Mouse (Mus musculus): ENCODE results near the gene Gm3676.
"Not testable (repeated sequence)": the region's sequence is repeated elsewhere in the genome, so short reads cannot be mapped to it uniquely, and the experiment has no call there.

The Gm3676 gene

DNA sequence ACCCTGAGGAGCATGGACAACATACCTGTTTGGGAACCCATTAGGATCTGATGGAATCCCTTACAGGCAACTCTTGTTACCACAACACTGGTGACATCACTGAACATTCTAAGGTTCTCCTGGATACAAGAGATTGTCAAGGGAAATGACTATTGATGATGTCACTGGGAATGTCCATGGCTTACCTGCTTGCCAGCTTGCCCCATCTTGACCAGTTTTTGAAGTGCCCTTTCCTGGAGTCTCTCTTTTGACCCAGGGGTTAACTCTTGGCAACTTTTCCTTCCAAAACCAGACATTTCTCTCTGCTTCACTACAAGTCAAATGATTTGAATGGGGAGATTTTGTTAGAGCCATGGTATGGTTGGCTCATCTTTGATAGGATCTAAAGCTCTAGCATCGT, at the start of gene Gm3676:
Gene Gm3676, minus strand, starts transcription at position 101 of the 400 bp plus-strand sequence.
- in situ Hi-C loops (cut with MboI, MseI) = not testable (repeated sequence)

DNA sequence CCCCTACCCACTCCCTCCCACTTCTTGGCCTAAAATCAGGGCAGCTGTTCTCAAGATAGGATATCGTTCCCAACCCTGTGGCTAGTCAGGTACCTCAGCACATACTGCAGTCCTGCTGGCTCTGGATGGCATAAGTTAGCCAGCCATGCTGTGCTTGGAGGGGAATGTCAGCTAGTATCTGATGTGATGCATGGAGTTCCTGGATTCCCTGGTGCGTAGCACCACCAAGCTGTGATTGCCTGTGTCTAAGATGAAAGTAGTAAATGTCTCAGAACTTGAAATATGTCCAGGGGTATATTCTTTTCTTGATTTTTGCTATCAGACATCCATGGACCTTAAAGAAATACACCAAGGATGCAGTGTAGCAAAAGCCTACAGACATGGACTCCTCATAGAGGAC, 1.9 kb upstream of the Gm3676 start:
- in situ Hi-C loops (cut with MboI, MseI) = not testable (repeated sequence)

DNA sequence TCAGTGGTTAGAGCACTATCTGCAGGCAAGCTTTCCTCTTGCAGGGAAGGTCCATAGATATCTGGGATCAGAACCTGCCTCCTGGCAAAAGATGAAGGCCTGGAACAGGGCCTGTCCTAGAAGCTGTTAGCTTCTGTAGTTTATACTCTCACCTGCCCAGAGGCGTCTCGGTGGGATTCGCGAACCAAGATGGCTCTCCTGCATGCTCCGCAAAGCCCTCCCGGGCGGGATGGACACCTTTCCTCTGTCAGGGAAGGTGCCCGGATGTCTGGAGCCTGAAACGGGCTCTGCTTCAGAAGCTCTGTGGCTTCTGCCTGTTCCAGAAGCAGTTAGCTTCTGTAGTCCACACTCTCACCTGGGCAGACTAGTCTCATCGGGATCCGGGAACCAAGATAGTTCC, 16.1 kb downstream of the Gm3676 start:
- in situ Hi-C loops (cut with MboI, MseI) = loop anchor here (5.0 to 10.0 kb wide), 3 partner anchors 125 to 1702 kb away; partner anchors contain the start of gene Gm7929

- in situ Hi-C loops (cut with MboI, MseI) = loop anchor here (5.0 to 25.0 kb wide), 2 partner anchors 1363 to 1953 kb away; partner anchors contain the start of genes Gm17654 and Gm8082
These were observed 21.8 kb downstream of the Gm3676 start, which contains the start of gene Gm3072 for GRCm38 (mm10) chr14:41624512-41624911. Gene Gm3072, minus strand, starts transcription at chr14:41624612.

- in situ Hi-C loops (cut with MboI, MseI) = loop anchor here (5.0 to 25.0 kb wide), 2 partner anchors 1365 to 1955 kb away; partner anchors contain the start of genes Gm17654 and Gm8082
These were observed 23.8 kb downstream of the Gm3676 start for GRCm38 (mm10) chr14:41622535-41622934.

- in situ Hi-C loops (cut with MboI, MseI) = loop anchor here (5.0 to 25.0 kb wide), 2 partner anchors 1377 to 1712 kb away; partner anchors contain the start of gene Gm8082
These were observed 35.6 kb downstream of the Gm3676 start for GRCm38 (mm10) chr14:41610690-41611089.

- in situ Hi-C loops (cut with MboI, MseI) = loop anchor here (25.0 kb wide), 1 partner anchor 1386 kb away; the partner anchor contains the start of gene Gm8082
These were observed 45.4 kb downstream of the Gm3676 start for GRCm38 (mm10) chr14:41600935-41601334.

Measured in T-helper 1 cell (primary cell).